Mouse (Mus musculus): ENCODE results near the gene Dock2. TPM values are rescaled to one million over a fixed set of nuclear protein-coding genes. Genes with fewer than 3 reads are reported as not detected.

Dock2 gene
- total and polyA plus RNA-seq, 3 experiments = 79.6 to 151 (median 133) TPM

GRCm38 (mm10) chr11:34401343-34401742 lies 382.3 kb downstream of the Dock2 start:
- in situ Hi-C loops (cut with MboI; ENCODE audit: low pct_ligation_motif_present, low pct_unique_long_range_greater_than_20kb, low sequenced_read_pairs) = no loop called here
- peaks cover 43 to 87% of the 10 kb centered on the region in 2 experiments for H3K36me3 ChIP-seq (replicated peaks in 1 of 2; ENCODE audit: control insufficient read depth in 1 of 2, insufficient read depth in 1 of 2, low read length in 1 of 2)
- H3K79me2 ChIP-seq (replicated peaks; ENCODE audit: control insufficient read depth, extremely low read depth, insufficient read depth, poor library complexity, severe bottlenecking) = no peaks in the 10 kb centered on the region
- H3K4me2 ChIP-seq (ENCODE audit: insufficient read depth, low read depth, poor library complexity, severe bottlenecking) = no peak overlapping the region
- H3K27me3 ChIP-seq (replicated peaks) = no peaks in the 10 kb centered on the region
- no peak for TF ChIP-seq KAT2A (IDR thresholded peaks at IDR 0.05; ENCODE audit: insufficient replicate concordance, low read length)
- no peak for TF ChIP-seq MAZ (IDR thresholded peaks at IDR 0.05; ENCODE audit: low read depth, low read length)
- no peak for TF ChIP-seq ETS1 (conservative IDR thresholded peaks at IDR 0.05; ENCODE audit: low read depth, low read length)
- no peak for TF ChIP-seq POLR2A (IDR thresholded peaks at IDR 0.05; ENCODE audit: low read depth, low read length)
- TF ChIP-seq IRF4 (IDR thresholded peaks at IDR 0.05; ENCODE audit: low read depth, low read length) = no peak
- no peak for TF ChIP-seq ZNF384 (IDR thresholded peaks at IDR 0.05; ENCODE audit: low read depth, low read length)
- dilution Hi-C loops (cut with MboI; ENCODE audit: extremely low pct_ligation_motif_present, extremely low pct_unique_long_range_greater_than_20kb, low sequenced_read_pairs) = no loop called here
- H3K9me3 ChIP-seq (replicated peaks; ENCODE audit: low read length) = no peaks in the 10 kb centered on the region
- peaks cover 3 to 33% of the 10 kb centered on the region in 2 experiments for H3K4me1 ChIP-seq (ENCODE audit: control insufficient read depth in 1 of 2, insufficient read depth in 2 of 2)
- no peak for DNase-seq (ENCODE audit: extremely low read depth)
- no peak overlapping the region for H3K27ac ChIP-seq (ENCODE audit: insufficient read depth, low read depth)
- H3K9ac ChIP-seq (ENCODE audit: insufficient read depth, low read depth) = no peak overlapping the region
- no peak overlapping the region for H3K4me3 ChIP-seq (replicated peaks in 1 of 3; ENCODE audit: low read depth in 2 of 3, low read length in 2 of 3, poor library complexity in 1 of 3)

- TF ChIP-seq MXI1 (IDR thresholded peaks at IDR 0.05; ENCODE audit: low read depth, low read length) (no peak), SMC3 (IDR thresholded peaks at IDR 0.05; ENCODE audit: low read depth, low read length) (no peak), ETS1 (conservative IDR thresholded peaks at IDR 0.05; ENCODE audit: low read depth, low read length) (no peak), CTCF (conservative IDR thresholded peaks at IDR 0.05 in 1 of 2, IDR thresholded peaks at IDR 0.05 in 1 of 2; ENCODE audit: low read depth in 2 of 2, low read length in 2 of 2) (no peak), RAD21 (IDR thresholded peaks at IDR 0.05; ENCODE audit: low read depth, low read length) (no peak), CHD1 (IDR thresholded peaks at IDR 0.05; ENCODE audit: low read depth, low read length) (no peak), E2F4 (IDR thresholded peaks at IDR 0.05; ENCODE audit: insufficient replicate concordance, low read depth, low read length) (no peak), ELF1 (IDR thresholded peaks at IDR 0.05; ENCODE audit: low read depth, low read length) (no peak)
- Histone ChIP-seq H3K79me2 (replicated peaks; ENCODE audit: control insufficient read depth, extremely low read depth, insufficient read depth, poor library complexity, severe bottlenecking) (no peaks in the 10 kb centered on the region), H3K4me1 (ENCODE audit: control insufficient read depth in 1 of 2, insufficient read depth in 2 of 2) (peaks cover 0 to 10% of the 10 kb centered on the region in 2 experiments; a peak in 2 of 4 replicates), H3K9ac (ENCODE audit: insufficient read depth, low read depth) (no peak overlapping the region), H3K4me3 (replicated peaks in 1 of 3; ENCODE audit: low read depth in 2 of 3, low read length in 2 of 3, poor library complexity in 1 of 3) (no peak overlapping the region), H3K36me3 (replicated peaks in 1 of 2; ENCODE audit: control insufficient read depth in 1 of 2, insufficient read depth in 1 of 2, low read length in 1 of 2) (peaks cover 46 to 89% of the 10 kb centered on the region in 2 experiments), H3K4me2 (ENCODE audit: insufficient read depth, low read depth, poor library complexity, severe bottlenecking) (no peak overlapping the region), H3K27ac (ENCODE audit: insufficient read depth, low read depth) (no peak overlapping the region), H3K9me3 (replicated peaks; ENCODE audit: low read length) (no peaks in the 10 kb centered on the region), H3K27me3 (replicated peaks) (no peaks in the 10 kb centered on the region)
- dilution Hi-C loops (cut with MboI; ENCODE audit: extremely low pct_ligation_motif_present, extremely low pct_unique_long_range_greater_than_20kb, low sequenced_read_pairs) = no loop called here
- in situ Hi-C loops (cut with MboI; ENCODE audit: low pct_ligation_motif_present, low pct_unique_long_range_greater_than_20kb, low sequenced_read_pairs) = no loop called here
- DNase-seq (ENCODE audit: extremely low read depth) = no peak
These were observed 385.1 kb downstream of the Dock2 start for GRCm38 (mm10) chr11:34398555-34398954.

DNA sequence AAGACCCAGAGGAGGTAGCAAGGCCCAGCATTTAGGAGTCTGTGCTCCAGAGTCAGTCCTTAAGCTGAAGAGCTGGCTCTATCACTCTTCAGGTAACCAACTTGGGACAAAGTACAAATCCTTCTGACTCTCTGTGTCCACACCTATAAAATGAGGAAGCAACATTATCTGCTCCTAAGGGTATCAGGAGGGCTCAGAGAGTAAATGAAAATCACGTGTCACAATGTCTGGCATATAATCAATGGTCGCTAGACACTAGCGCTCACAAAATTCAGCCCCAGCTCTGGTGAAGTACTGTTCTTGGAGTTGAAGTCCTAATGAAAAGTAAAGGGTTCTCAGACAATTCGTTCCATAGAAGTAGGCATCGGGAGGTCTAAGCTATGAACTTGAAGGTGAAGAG lies 386.0 kb downstream of the Dock2 start:
- no peak overlapping the region for H3K27ac ChIP-seq (ENCODE audit: insufficient read depth, low read depth)
- no peaks in the 10 kb centered on the region for H3K79me2 ChIP-seq (replicated peaks; ENCODE audit: control insufficient read depth, extremely low read depth, insufficient read depth, poor library complexity, severe bottlenecking)
- peaks cover 0 to 10% of the 10 kb centered on the region in 2 experiments; a peak in 2 of 4 replicates for H3K4me1 ChIP-seq (ENCODE audit: control insufficient read depth in 1 of 2, insufficient read depth in 2 of 2)
- H3K4me2 ChIP-seq (ENCODE audit: insufficient read depth, low read depth, poor library complexity, severe bottlenecking) = no peak overlapping the region
- no peaks in the 10 kb centered on the region for H3K9me3 ChIP-seq (replicated peaks; ENCODE audit: low read length)
- H3K9ac ChIP-seq (ENCODE audit: insufficient read depth, low read depth) = no peak overlapping the region
- dilution Hi-C loops (cut with MboI; ENCODE audit: extremely low pct_ligation_motif_present, extremely low pct_unique_long_range_greater_than_20kb, low sequenced_read_pairs) (no loop called here), in situ Hi-C loops (cut with MboI; ENCODE audit: low pct_ligation_motif_present, low pct_unique_long_range_greater_than_20kb, low sequenced_read_pairs) (no loop called here)
- no peaks in the 10 kb centered on the region for H3K27me3 ChIP-seq (replicated peaks)
- TF ChIP-seq USF1 (IDR thresholded peaks at IDR 0.05; ENCODE audit: low read depth, low read length) = no peak
- TF ChIP-seq ELF1 (IDR thresholded peaks at IDR 0.05; ENCODE audit: low read depth, low read length) = no peak
- no peak for TF ChIP-seq NELFE (IDR thresholded peaks at IDR 0.05; ENCODE audit: low read depth, low read length)
- TF ChIP-seq SMC3 (IDR thresholded peaks at IDR 0.05; ENCODE audit: low read depth, low read length) = no peak
- TF ChIP-seq ZNF384 (IDR thresholded peaks at IDR 0.05; ENCODE audit: low read depth, low read length) = no peak
- no peak for DNase-seq (ENCODE audit: extremely low read depth)
- H3K36me3 ChIP-seq (replicated peaks in 1 of 2; ENCODE audit: control insufficient read depth in 1 of 2, insufficient read depth in 1 of 2, low read length in 1 of 2) = peaks cover 43 to 89% of the 10 kb centered on the region in 2 experiments
- H3K4me3 ChIP-seq (replicated peaks in 1 of 3; ENCODE audit: low read depth in 2 of 3, low read length in 2 of 3, poor library complexity in 1 of 3) = no peak overlapping the region
